Mouse (Mus musculus) layer of hippocampus, adult 2 months (tissue): ENCODE measurements around the gene Gria4. TPM values are rescaled to one million over a fixed set of nuclear protein-coding genes. Genes with fewer than 3 reads are reported as not detected.
"Not testable (repeated sequence)": the region's sequence is repeated elsewhere in the genome, so short reads cannot be mapped to it uniquely, and the experiment has no call there.

Source experiments
- DNase-seq, 2 experiments: peaks; one replicate each; pipeline ENCODE4 v3.0.0; 2022; ENCODE audit warnings: low spot score in 2 of 2
- H3K27ac ChIP-seq: fragments of 200-600 bp; 2 replicates; pipeline ENCODE4 v1.8.1; 2022
- H3K4me3 ChIP-seq: fragments of 200-600 bp; 2 replicates; pipeline ENCODE4 v1.8.1; 2022; ENCODE audit warnings: mild to moderate bottlenecking
- CTCF ChIP-seq: fragments of 200-600 bp; conservative IDR thresholded peaks from 2 replicates; pipeline ENCODE4 v1.8.1; 2022; ENCODE audit warnings: antibody characterized with exemption, mild to moderate bottlenecking, moderate library complexity
- long read RNA-seq, 2 experiments: library from polyadenylated mRNA; stranded (forward); transcript quantifications; one replicate each; pipeline ENCODE4 v2.0.0; 2021; ENCODE audit warnings: borderline mapping rate in 2 of 2
- total RNA-seq, 2 experiments: library from RNA; stranded (reverse); gene quantifications; 2 replicates each; pipeline ENCODE4 v1.2.3; 2021

The Gria4 gene
- total RNA-seq, result 10 to 100 TPM; 53.9 TPM
- long read RNA-seq, experiment 1, full-length matches to known transcripts, result 16 of 35 reads
- long read RNA-seq, experiment 1, partial matches to known transcripts, result 15 of 35 reads
- long read RNA-seq, experiment 1, other reads (novel, unspliced or antisense), result 4 of 35 reads
- long read RNA-seq, experiment 2, full-length matches to known transcripts, result 20 of 37 reads
- long read RNA-seq, experiment 2, partial matches to known transcripts, result 16 of 37 reads
- long read RNA-seq, experiment 2, other reads (novel, unspliced or antisense), result 1 of 37 reads

DNA sequence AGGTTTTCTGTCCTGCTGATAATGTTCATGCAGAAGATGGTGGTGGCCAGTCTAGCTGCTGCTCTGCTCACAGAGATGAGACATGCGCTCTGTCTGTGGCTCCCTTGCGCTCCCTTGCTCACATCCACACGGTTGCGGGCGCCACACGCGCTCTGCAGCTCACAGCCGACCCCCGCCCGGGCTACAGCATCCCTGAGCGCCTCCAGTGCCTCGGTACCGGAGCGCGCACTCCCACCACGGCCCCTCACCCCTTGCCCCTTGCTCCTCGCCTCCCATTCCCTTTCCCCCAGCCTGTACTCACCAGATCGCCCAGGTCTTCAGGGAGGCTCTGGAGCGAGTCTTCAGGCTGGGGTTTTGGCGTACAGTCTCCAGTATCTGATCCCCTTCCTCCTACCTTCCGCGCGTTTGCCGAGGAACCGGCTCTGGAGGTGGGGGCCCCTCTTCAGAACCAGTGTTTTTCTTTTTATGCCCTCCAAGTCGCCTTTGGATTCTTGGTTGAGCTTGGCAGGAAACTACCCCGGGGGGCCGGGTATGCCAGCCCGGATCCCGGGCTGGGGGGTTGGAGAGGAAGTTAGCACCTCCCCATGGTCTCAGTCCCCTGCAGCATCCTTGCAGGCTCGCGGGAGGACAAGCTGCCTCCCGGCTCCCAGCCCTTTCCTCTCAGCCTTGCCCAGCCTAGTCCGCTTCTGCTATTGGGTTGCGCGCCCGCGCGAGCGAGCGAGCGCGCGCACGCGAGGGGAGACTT, at the start of gene Gria4:
Gria4 (minus strand) TSS at position 691 of the 745 bp plus-strand sequence.
- Histone ChIP-seq H3K4me3 (peak within 1 kb of the TSS; percentile 87), H3K27ac (peak within 1 kb of the TSS; percentile 93)
- TF ChIP-seq CTCF, result 0 out of 2 replicates have a peak, but pooled peaks have one; percentile 2
- DNase-seq, result peak; percentile 72 to 75

DNA sequence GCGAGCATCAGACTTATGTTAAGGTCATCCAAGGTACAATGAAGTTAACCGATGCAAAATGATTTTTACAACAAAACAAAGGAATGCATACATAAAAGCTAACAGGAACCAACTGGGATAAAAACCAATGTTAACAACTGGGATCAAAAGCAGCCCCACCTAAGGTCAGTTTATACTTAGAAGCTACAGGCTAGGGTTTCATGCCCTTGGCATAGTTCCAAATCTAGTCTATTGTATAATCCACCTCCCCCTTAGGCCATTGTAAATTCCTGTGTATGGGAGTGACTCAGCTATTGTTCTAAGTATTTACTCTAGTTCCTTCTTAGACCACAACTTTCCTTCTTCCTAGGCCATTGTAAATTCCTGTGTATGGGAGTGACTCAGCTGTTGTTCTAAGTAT, 14.9 kb upstream of the Gria4 start:
- DNase-seq, H3K4me3 ChIP-seq, H3K27ac ChIP-seq: not testable (repeated sequence)

DNA sequence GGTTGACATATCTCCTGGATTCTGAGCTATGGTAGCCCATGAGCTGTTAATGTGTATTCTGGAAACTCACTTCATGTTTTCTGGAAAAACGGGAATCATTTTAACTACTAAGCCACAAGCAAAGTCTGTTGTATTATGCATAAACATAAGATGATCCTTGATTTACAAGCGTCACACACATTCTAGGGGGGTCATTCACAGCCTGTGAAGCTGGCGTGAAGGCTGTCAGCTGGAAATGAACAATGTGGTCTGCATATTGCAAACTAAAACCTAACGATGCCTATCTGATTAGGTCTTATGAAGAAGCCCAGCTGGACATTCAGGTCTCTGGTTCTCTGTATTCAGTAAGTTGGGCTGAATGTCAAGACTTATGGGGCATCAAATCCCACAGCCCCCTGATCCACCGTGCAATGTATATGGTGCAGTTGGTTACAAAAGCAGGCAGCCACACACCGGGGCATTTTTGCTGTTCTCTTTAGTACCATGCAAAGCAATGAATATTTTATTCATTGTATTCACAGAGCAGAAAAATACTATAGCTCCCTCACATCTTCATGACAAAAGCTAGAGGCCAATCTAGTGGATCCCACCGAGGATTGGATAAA, 7.2 kb upstream of the Gria4 start:
- no peak overlapping the region for H3K4me3 ChIP-seq
- DNase-seq, result no peak
- H3K27ac ChIP-seq, result no peak overlapping the region
- TF ChIP-seq CTCF, result no peak

DNA sequence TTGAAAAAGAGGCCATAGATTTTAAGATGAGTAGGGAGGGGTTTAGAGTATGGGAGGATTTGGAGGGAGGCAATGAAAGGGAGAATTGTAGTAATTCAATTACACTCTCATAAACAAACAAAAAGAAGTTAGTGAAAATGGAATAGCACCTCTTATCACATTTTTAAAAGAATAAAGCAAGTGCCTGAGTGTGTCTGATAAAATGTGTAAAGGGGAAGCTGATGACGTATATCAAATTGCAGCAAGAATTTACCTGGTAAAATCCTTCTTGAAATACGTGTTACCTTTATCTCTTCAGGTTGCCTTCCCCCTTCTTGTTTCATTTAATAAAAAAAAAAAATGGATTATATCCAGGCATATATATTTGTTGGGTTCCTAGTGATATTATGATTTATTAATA, 1.4 kb upstream of the Gria4 start:
- Histone ChIP-seq H3K27ac (no peak overlapping the region), H3K4me3 (no peak overlapping the region)
- no peak for DNase-seq
- TF ChIP-seq CTCF, result no peak

DNA sequence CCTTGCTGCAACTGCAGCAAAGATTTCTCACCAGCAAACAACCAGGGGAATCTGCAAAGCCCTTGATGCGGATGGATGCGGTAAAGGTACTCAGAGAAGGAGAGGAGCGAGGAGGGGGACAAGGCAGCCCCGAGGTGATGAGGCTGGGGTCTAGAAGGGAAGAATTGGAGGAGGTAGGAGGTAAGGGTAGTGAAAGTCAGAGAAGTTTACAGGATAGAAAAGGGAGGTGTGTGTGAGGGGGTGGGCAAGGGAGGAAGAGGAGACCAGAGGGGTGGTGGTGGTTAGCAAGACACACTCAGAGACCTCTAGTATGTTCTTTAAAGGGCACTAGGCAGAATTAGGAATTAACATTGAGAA, 233 bp upstream of the Gria4 start:
- peak overlapping the region; percentile 93; the same call in 1 of the 2 replicates for H3K27ac ChIP-seq
- TF ChIP-seq CTCF, result no peak
- no peak for DNase-seq

DNA sequence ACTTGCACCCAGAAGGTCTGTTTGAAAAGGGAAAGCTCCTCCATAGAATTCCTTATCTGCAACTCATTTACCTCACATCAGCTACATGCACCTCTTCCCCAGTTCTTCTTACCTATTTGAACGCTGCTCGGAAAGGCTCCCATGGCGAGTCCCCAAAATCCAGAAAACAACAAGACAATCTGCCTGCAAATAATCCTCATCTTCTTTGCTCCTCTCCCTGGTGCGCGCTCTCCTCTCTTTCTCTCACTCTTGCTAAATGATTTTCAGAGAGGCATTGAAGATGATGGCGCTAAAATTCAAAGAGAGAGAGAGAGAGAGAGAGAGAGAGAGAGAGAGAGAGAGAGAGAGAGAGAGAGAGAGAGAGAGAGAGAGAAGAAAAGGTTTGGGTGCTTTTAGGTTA, 959 bp downstream of the Gria4 start:
- no peak for TF ChIP-seq CTCF
- Histone ChIP-seq H3K4me3 (peak overlapping the region; percentile 87), H3K27ac (peak overlapping the region; percentile 93)
- peak; percentile 2 to 13 for DNase-seq

More for the DNA sequence above, 233 bp upstream of the Gria4 start:
- peak overlapping the region; percentile 87 for H3K4me3 ChIP-seq

DNA sequence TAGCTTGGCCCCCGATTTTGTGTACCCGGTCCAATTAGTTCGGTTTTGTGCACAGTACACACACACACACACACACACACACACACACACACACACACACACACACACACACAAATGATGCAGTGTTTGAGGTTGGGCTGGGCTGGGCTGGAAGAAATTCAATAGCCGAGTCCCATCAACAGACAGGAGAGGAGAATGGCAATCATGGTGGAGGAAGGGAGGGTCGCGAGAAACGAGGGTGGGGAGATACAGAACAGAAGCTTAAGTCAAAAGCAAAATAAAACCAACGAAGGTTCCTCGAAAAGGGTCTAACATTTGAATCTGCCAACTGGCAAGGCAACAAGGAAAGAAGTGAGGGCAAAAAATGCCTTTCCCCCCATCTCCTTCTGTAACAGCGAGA, 1.6 kb downstream of the Gria4 start:
- TF ChIP-seq CTCF, result no peak
- peak overlapping the region; percentile 93 for H3K27ac ChIP-seq
- no peak for DNase-seq
- H3K4me3 ChIP-seq, result peak overlapping the region; percentile 87

DNA sequence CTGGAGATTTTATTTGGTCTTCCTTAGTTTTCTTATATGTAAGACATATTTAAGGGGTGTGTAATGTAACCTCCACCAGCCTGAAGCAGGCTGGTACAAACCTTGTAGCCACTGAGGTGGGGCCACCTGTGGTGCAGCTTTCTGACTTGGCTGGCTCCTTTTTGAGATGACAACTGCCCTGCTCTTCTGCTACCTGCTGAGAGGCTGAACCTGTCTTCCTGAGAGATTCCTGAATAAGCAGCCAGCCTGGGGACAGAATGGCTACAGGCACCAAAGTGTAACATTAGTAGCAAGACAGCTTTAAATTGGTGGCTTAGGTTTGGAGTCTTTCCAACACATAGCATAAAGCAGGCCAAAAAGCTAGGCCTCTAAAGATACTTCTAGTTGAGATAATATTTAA, 46.6 kb downstream of the Gria4 start:
- DNase-seq, H3K4me3 ChIP-seq, H3K27ac ChIP-seq: not testable (repeated sequence)

DNA sequence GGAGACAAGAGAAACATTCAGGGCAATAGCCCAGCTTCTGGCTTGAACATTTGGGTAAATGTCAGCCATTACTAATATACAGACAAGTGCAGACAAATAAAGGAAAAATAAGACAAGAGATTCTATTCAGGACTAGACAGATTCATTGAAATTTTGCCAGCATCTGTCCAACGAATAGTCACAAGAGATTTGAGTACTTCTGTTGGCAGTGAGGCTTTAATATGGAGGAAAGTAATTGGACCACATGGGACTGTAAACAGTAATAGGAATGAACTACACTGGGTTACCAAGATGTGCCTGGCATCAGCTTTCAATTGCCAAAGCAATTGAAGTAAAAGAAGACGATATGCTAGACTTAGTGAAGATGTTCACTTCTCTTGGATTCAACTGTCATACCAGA, 81.9 kb downstream of the Gria4 start:
- DNase-seq, result no peak
- Histone ChIP-seq H3K27ac (no peak overlapping the region), H3K4me3 (no peak overlapping the region)
- TF ChIP-seq CTCF, result no peak

DNA sequence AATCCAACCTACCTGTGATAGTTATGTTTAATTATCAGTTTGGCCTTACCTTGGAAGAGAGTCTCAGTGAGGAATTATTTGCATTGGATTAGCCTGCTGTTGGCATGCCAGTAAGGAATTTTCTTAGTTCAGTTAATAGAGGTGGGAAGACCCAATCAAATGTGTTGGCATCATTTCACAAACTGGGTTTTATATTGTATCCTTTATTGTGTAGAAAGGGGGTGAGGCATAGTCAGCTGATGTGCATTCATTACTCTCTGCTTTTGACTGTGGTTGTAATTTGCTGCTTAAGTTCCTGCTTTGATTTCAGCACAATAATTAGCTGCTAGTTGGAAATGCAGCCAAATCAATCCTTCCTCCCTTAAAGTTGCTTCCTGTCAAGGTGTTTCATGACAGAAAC, 83.7 kb downstream of the Gria4 start:
- Histone ChIP-seq H3K4me3 (no peak overlapping the region), H3K27ac (no peak overlapping the region)
- no peak for TF ChIP-seq CTCF
- DNase-seq, result no peak

DNA sequence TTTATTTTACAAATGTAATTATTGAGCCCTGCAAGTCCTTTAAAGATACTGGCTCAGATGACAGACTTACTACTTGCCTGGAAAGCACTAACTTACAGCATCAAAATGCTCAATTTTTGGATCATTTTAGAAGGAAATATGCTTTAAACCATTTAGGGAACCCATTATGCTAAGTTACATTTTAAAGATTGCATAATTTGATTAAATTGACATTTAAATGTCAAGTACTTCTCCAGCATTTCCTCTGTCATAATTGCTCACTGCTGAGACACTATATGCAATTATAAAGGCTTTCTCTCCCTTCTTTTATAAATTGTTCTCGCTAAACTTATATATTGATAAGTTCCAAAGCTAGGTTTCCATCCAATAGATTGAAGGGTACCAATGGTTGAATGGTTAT, 108.9 kb downstream of the Gria4 start:
- H3K27ac ChIP-seq, result no peak overlapping the region
- H3K4me3 ChIP-seq, result no peak overlapping the region
- no peak for TF ChIP-seq CTCF
- DNase-seq, result no peak

DNA sequence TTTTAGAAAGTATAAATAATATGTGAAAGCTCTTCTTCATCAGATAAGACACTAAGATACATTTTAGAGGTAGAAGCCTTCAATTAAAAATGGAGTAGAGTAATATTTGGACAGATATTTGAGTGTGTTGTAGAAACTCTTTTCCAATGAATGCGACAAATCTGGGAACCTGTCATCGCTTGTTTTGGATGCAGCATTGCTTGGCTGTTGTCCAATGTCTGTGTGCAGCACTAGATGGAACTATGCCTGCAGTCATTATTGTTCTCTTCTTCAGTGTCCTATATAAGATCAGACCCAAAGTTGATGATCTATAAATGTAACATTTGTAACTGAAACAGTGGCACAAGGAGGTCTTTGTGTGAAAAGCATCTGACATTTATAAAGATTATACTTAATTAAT, 115.8 kb downstream of the Gria4 start:
- DNase-seq, result no peak

DNA sequence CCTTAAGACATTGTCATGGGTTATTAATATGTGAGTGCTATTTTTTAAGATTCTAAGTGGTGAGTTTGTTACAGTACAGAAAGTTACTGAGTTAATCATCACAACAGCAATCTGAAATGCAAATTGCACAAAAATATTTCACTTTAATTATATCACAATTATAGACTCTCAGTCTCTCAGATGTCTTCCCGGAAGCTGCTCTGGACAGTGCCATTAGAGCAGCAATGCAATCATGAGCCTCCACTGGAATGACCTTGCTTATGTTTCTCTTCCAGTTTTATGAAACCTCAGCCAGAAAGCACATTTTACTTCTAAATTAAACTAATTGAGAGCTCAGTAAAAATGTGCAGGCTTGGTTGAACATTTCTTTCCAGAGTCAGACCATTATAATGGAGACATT, 116.9 kb downstream of the Gria4 start:
- TF ChIP-seq CTCF, result no peak
- no peak for DNase-seq
- no peak overlapping the region for H3K4me3 ChIP-seq
- no peak overlapping the region for H3K27ac ChIP-seq

More for the DNA sequence above, 115.8 kb downstream of the Gria4 start:
- TF ChIP-seq CTCF, result no peak
- Histone ChIP-seq H3K4me3 (no peak overlapping the region), H3K27ac (no peak overlapping the region)
